Mouse (Mus musculus) embryo, embryonic 9.5 days (tissue): ENCODE measurements around the gene Kcnk4.

Experiments
- DNase-seq: peaks from one replicate; pipeline ENCODE4 v3.0.0-alpha.2; 2017; ENCODE audit errors: extremely low spot score

The Kcnk4 gene

DNA sequence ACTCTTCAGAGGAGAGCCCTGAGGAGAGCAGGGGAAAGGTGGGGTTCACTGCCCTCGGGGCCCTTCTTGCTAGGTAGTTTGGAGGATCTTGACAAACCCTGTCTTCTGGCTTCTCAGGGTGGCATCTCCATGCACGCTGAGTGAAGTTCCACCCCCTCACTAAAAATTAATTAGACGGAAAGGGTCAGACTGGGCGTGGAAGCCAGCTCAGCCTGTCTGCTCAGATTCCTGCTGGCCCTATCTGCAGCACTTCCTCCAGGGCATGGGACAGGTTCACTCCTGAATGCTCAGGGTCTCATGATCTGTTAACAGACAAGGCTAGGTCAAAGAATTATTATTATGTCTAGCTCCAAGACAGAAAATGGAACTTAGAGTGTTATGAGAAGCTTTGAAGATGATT lies 41.8 kb downstream of the Kcnk4 start:
- DNase-seq: no peak

DNA sequence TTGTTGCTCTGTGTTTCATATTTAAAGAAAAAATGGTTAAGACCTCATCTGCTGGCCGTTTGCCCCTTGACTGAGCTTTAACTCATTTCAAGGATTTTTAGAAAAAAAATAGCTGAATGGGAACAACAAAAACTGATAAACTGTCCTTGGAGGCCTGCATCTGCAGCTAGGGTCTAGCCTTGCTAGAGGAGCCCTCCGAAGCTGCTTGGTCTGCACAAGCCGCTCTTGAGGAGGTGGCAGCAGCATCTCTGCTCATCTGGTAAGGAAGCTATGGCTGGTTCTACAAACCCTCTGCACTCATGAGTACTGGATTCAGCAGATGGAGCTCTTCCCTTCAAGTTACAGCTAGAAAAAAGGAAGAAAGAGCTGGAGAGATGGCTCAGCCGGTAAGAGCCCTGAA lies 56.4 kb downstream of the Kcnk4 start:
- no peak for DNase-seq

DNA sequence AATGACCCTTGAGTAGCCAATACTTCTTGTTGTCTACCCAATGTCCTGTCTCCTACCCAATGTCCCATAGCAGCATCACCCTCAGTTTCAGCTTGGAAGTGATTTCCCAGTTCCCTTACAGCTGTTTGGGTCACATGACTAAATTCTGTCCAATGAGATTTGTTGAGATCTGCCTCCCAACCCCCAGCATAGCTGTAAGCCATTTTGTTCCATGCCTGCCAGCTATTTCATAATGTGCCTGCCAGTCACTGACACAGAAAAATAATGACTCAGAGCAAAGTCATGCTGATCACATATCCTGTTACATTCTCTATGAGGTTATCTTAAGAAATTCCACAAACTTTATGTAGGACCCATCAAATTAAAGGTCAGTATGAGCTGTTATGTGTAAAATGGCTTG lies 57.5 kb downstream of the Kcnk4 start:
- DNase-seq: no peak

DNA sequence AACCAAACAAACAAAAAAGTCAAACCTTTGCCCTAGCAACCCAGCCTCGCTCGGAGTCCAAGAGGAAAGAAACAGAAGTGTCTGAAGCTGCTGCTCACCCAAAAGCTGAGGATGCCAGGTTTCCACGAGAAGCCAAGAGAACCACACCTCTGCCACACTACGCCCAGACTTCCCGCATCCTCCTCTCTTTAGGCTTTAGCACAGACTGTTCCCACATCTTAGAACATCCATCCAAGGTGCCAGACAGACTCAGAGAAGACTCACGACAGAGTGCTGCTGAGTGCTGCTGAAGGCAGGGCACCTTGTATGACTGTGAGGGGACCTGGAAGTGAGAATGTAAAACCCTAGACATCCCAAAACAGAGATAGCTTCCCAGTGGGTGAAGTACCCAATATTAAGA lies 58.5 kb downstream of the Kcnk4 start:
- DNase-seq: no peak

DNA sequence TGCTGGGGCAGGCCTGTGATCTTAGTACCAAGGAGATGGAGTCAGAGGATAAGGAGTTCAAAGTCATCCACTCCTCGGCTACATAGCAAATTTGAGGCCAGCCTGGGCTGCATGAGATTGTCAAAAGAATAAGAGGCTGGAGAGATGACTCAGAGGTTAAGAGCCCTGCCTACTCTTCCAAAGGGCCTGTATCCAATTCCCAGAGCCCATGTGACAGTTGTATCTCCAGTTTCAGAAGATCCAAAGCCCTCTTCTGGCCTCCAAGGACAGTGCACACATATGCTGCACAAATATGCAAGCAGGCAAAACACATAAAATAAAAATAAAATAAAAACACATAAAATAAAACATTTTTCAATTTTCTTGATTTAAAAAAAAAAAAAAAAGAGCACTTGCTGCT lies 60.1 kb downstream of the Kcnk4 start:
- no peak for DNase-seq
